Mouse (Mus musculus) retina, postnatal 1 day (tissue): ENCODE measurements around the gene Nfkbid.

Experiments used
- DNase-seq: peaks from one replicate; pipeline ENCODE4 v3.0.0-alpha.2; 2012

Gene Nfkbid

GRCm38 (mm10) chr7:30421175-30421889, at the start of gene Nfkbid:
Nfkbid (plus strand) TSS chr7:30421732.
- DNase-seq = peak; percentile 55

GRCm38 (mm10) chr7:30373501-30373962, 48.0 kb upstream of the Nfkbid start:
- DNase-seq = peak; percentile 98

- no peak for DNase-seq
Observed at GRCm38 (mm10) chr7:30380061-30380460, 41.5 kb upstream of the Nfkbid start.

GRCm38 (mm10) chr7:30384106-30384505, 37.4 kb upstream of the Nfkbid start:
- no peak for DNase-seq

GRCm38 (mm10) chr7:30392746-30393520, 28.6 kb upstream of the Nfkbid start:
- DNase-seq = no peak

- no peak for DNase-seq
Observed at GRCm38 (mm10) chr7:30393631-30394030, 27.9 kb upstream of the Nfkbid start.

- DNase-seq = no peak
Observed at GRCm38 (mm10) chr7:30394379-30394778, 27.2 kb upstream of the Nfkbid start.

- DNase-seq = no peak
Observed at GRCm38 (mm10) chr7:30394871-30395270, 26.7 kb upstream of the Nfkbid start.

- DNase-seq = peak; percentile 20
Observed at GRCm38 (mm10) chr7:30399671-30400070, 21.9 kb upstream of the Nfkbid start.

- DNase-seq = no peak
Observed at GRCm38 (mm10) chr7:30402343-30402742, 19.2 kb upstream of the Nfkbid start.

- no peak for DNase-seq
Observed at GRCm38 (mm10) chr7:30408639-30409038, 12.9 kb upstream of the Nfkbid start.

GRCm38 (mm10) chr7:30409789-30410188, 11.7 kb upstream of the Nfkbid start:
- DNase-seq = no peak

GRCm38 (mm10) chr7:30411023-30411422, 10.5 kb upstream of the Nfkbid start:
- no peak for DNase-seq

GRCm38 (mm10) chr7:30412735-30413147, 8.8 kb upstream of the Nfkbid start:
- DNase-seq = no peak

- no peak for DNase-seq
Observed at GRCm38 (mm10) chr7:30413596-30413995, 7.9 kb upstream of the Nfkbid start, which contains the start of gene Tyrobp. Tyrobp (plus strand) TSS chr7:30413760.

GRCm38 (mm10) chr7:30417856-30418255, 3.7 kb upstream of the Nfkbid start:
- DNase-seq = no peak

GRCm38 (mm10) chr7:30419561-30420499, 1.7 kb upstream of the Nfkbid start, which contains the start of gene Hcst:
Hcst (minus strand) TSS chr7:30419854.
- no peak for DNase-seq

- no peak for DNase-seq
Observed at GRCm38 (mm10) chr7:30420673-30421072, 859 bp upstream of the Nfkbid start.

- DNase-seq = peak; percentile 92
Observed at GRCm38 (mm10) chr7:30421890-30422435, 431 bp downstream of the Nfkbid start.

- DNase-seq = no peak
Observed at GRCm38 (mm10) chr7:30422560-30422959, 1.0 kb downstream of the Nfkbid start.

GRCm38 (mm10) chr7:30423071-30423641, 1.6 kb downstream of the Nfkbid start:
- peak; percentile 18 for DNase-seq

- DNase-seq = no peak
Observed at GRCm38 (mm10) chr7:30429327-30429726, 7.8 kb downstream of the Nfkbid start.
